Mouse (Mus musculus): ENCODE data around the gene Cachd1. TPM values are rescaled to one million over a fixed set of nuclear protein-coding genes. Genes with fewer than 3 reads are reported as not detected.

Gene Cachd1
- polyA plus RNA-seq, 1 experiment = 6.3 TPM

GRCm38 (mm10) chr4:100813767-100814461 lies 37.4 kb downstream of the Cachd1 start:
- H3K27ac ChIP-seq (ENCODE audit: insufficient read depth, low read length) = no peak overlapping the region
- H3K9me3 ChIP-seq (replicated peaks; ENCODE audit: control insufficient read depth, insufficient read depth, low read length, poor library complexity, severe bottlenecking) = no peaks in the 10 kb centered on the region
- no peak overlapping the region for H3K9ac ChIP-seq (ENCODE audit: low read depth, poor library complexity, severe bottlenecking)
- peaks cover 1% of the 10 kb centered on the region for H3K4me1 ChIP-seq (ENCODE audit: control insufficient read depth, insufficient read depth, low read length)
- no peak overlapping the region for H3K4me3 ChIP-seq (ENCODE audit: low read depth, low read length)
- no peak for TF ChIP-seq CTCF (IDR thresholded peaks at IDR 0.05; ENCODE audit: low read depth, low read length)
- TF ChIP-seq EP300 (IDR thresholded peaks at IDR 0.05; ENCODE audit: insufficient read depth, low read depth, low read length) = no peak
- TF ChIP-seq POLR2A (IDR thresholded peaks at IDR 0.05; ENCODE audit: insufficient read depth, low read length) = no peak
- H3K27me3 ChIP-seq (ENCODE audit: control insufficient read depth, insufficient read depth, low read length, poor library complexity, severe bottlenecking) = no peaks in the 10 kb centered on the region
- H3K36me3 ChIP-seq (ENCODE audit: control insufficient read depth, insufficient read depth, low read length, poor library complexity, severe bottlenecking) = no peaks in the 10 kb centered on the region

- Histone ChIP-seq H3K4me1 (ENCODE audit: control insufficient read depth, insufficient read depth, low read length) (no peaks in the 10 kb centered on the region), H3K36me3 (ENCODE audit: control insufficient read depth, insufficient read depth, low read length, poor library complexity, severe bottlenecking) (no peaks in the 10 kb centered on the region), H3K27ac (ENCODE audit: insufficient read depth, low read length) (no peak overlapping the region), H3K9me3 (replicated peaks; ENCODE audit: control insufficient read depth, insufficient read depth, low read length, poor library complexity, severe bottlenecking) (no peaks in the 10 kb centered on the region), H3K9ac (ENCODE audit: low read depth, poor library complexity, severe bottlenecking) (no peak overlapping the region), H3K27me3 (ENCODE audit: control insufficient read depth, insufficient read depth, low read length, poor library complexity, severe bottlenecking) (no peaks in the 10 kb centered on the region), H3K4me3 (ENCODE audit: low read depth, low read length) (no peak overlapping the region)
- no peak for TF ChIP-seq CTCF (IDR thresholded peaks at IDR 0.05; ENCODE audit: low read depth, low read length)
- TF ChIP-seq POLR2A (IDR thresholded peaks at IDR 0.05; ENCODE audit: insufficient read depth, low read length) = no peak
- TF ChIP-seq EP300 (IDR thresholded peaks at IDR 0.05; ENCODE audit: insufficient read depth, low read depth, low read length) = no peak
These were observed 42.8 kb downstream of the Cachd1 start for GRCm38 (mm10) chr4:100819238-100819637.

GRCm38 (mm10) chr4:100822526-100822925 lies 46.1 kb downstream of the Cachd1 start:
- H3K36me3 ChIP-seq (ENCODE audit: control insufficient read depth, insufficient read depth, low read length, poor library complexity, severe bottlenecking) = no peaks in the 10 kb centered on the region
- no peaks in the 10 kb centered on the region for H3K9me3 ChIP-seq (replicated peaks; ENCODE audit: control insufficient read depth, insufficient read depth, low read length, poor library complexity, severe bottlenecking)
- no peaks in the 10 kb centered on the region for H3K4me1 ChIP-seq (ENCODE audit: control insufficient read depth, insufficient read depth, low read length)
- no peak overlapping the region for H3K27ac ChIP-seq (ENCODE audit: insufficient read depth, low read length)
- no peak overlapping the region for H3K9ac ChIP-seq (ENCODE audit: low read depth, poor library complexity, severe bottlenecking)
- no peak overlapping the region for H3K4me3 ChIP-seq (ENCODE audit: low read depth, low read length)
- no peaks in the 10 kb centered on the region for H3K27me3 ChIP-seq (ENCODE audit: control insufficient read depth, insufficient read depth, low read length, poor library complexity, severe bottlenecking)
- TF ChIP-seq EP300 (IDR thresholded peaks at IDR 0.05; ENCODE audit: insufficient read depth, low read depth, low read length) (no peak), POLR2A (IDR thresholded peaks at IDR 0.05; ENCODE audit: insufficient read depth, low read length) (no peak), CTCF (IDR thresholded peaks at IDR 0.05; ENCODE audit: low read depth, low read length) (no peak)

- Histone ChIP-seq H3K27me3 (ENCODE audit: control insufficient read depth, insufficient read depth, low read length, poor library complexity, severe bottlenecking) (no peaks in the 10 kb centered on the region), H3K4me1 (ENCODE audit: control insufficient read depth, insufficient read depth, low read length) (no peaks in the 10 kb centered on the region), H3K36me3 (ENCODE audit: control insufficient read depth, insufficient read depth, low read length, poor library complexity, severe bottlenecking) (no peaks in the 10 kb centered on the region), H3K9me3 (replicated peaks; ENCODE audit: control insufficient read depth, insufficient read depth, low read length, poor library complexity, severe bottlenecking) (no peaks in the 10 kb centered on the region), H3K27ac (ENCODE audit: insufficient read depth, low read length) (no peak overlapping the region), H3K9ac (ENCODE audit: low read depth, poor library complexity, severe bottlenecking) (no peak overlapping the region), H3K4me3 (ENCODE audit: low read depth, low read length) (no peak overlapping the region)
- no peak for TF ChIP-seq POLR2A (IDR thresholded peaks at IDR 0.05; ENCODE audit: insufficient read depth, low read length)
- no peak for TF ChIP-seq CTCF (IDR thresholded peaks at IDR 0.05; ENCODE audit: low read depth, low read length)
- TF ChIP-seq EP300 (IDR thresholded peaks at IDR 0.05; ENCODE audit: insufficient read depth, low read depth, low read length) = no peak
These were observed 50.9 kb downstream of the Cachd1 start for GRCm38 (mm10) chr4:100827374-100827773.

GRCm38 (mm10) chr4:100828737-100829136 lies 52.3 kb downstream of the Cachd1 start:
- H3K4me3 ChIP-seq (ENCODE audit: low read depth, low read length) = no peak overlapping the region
- H3K27me3 ChIP-seq (ENCODE audit: control insufficient read depth, insufficient read depth, low read length, poor library complexity, severe bottlenecking) = no peaks in the 10 kb centered on the region
- no peak overlapping the region for H3K9ac ChIP-seq (ENCODE audit: low read depth, poor library complexity, severe bottlenecking)
- TF ChIP-seq EP300 (IDR thresholded peaks at IDR 0.05; ENCODE audit: insufficient read depth, low read depth, low read length) (no peak), CTCF (IDR thresholded peaks at IDR 0.05; ENCODE audit: low read depth, low read length) (no peak), POLR2A (IDR thresholded peaks at IDR 0.05; ENCODE audit: insufficient read depth, low read length) (no peak)
- no peak overlapping the region for H3K27ac ChIP-seq (ENCODE audit: insufficient read depth, low read length)
- no peaks in the 10 kb centered on the region for H3K4me1 ChIP-seq (ENCODE audit: control insufficient read depth, insufficient read depth, low read length)
- H3K36me3 ChIP-seq (ENCODE audit: control insufficient read depth, insufficient read depth, low read length, poor library complexity, severe bottlenecking) = no peaks in the 10 kb centered on the region
- H3K9me3 ChIP-seq (replicated peaks; ENCODE audit: control insufficient read depth, insufficient read depth, low read length, poor library complexity, severe bottlenecking) = no peaks in the 10 kb centered on the region

- H3K27me3 ChIP-seq (ENCODE audit: control insufficient read depth, insufficient read depth, low read length, poor library complexity, severe bottlenecking) = no peaks in the 10 kb centered on the region; the same call in 1 of the 2 replicates
- H3K4me3 ChIP-seq (ENCODE audit: low read depth, low read length) = no peak overlapping the region
- no peak overlapping the region for H3K9ac ChIP-seq (ENCODE audit: low read depth, poor library complexity, severe bottlenecking)
- H3K27ac ChIP-seq (ENCODE audit: insufficient read depth, low read length) = no peak overlapping the region
- H3K9me3 ChIP-seq (replicated peaks; ENCODE audit: control insufficient read depth, insufficient read depth, low read length, poor library complexity, severe bottlenecking) = no peaks in the 10 kb centered on the region
- TF ChIP-seq EP300 (IDR thresholded peaks at IDR 0.05; ENCODE audit: insufficient read depth, low read depth, low read length) (no peak), CTCF (IDR thresholded peaks at IDR 0.05; ENCODE audit: low read depth, low read length) (no peak), POLR2A (IDR thresholded peaks at IDR 0.05; ENCODE audit: insufficient read depth, low read length) (no peak)
- H3K36me3 ChIP-seq (ENCODE audit: control insufficient read depth, insufficient read depth, low read length, poor library complexity, severe bottlenecking) = no peaks in the 10 kb centered on the region
- no peaks in the 10 kb centered on the region for H3K4me1 ChIP-seq (ENCODE audit: control insufficient read depth, insufficient read depth, low read length)
These were observed 60.7 kb downstream of the Cachd1 start for GRCm38 (mm10) chr4:100837205-100837604.
